Mouse (Mus musculus): ENCODE measurements at regions not wholly inside any gene's neighbourhood (a gene's known extent, or its start where the extent isn't known, plus 50 kb on each side); places are given as distances from the start of the nearest gene placed in this dataset.

- TF ChIP-seq CTCF (IDR thresholded peaks at IDR 0.05; ENCODE audit: low read depth, low read length) (no peak), POLR2AphosphoS5 (IDR thresholded peaks at IDR 0.05; ENCODE audit: insufficient replicate concordance, low read depth, low read length) (no peak), GATA1 (IDR thresholded peaks at IDR 0.05; ENCODE audit: borderline replicate concordance, low read length) (no peak), TAL1 (conservative IDR thresholded peaks at IDR 0.05; ENCODE audit: low read depth, low read length) (no peak)
Measured at GRCm38 (mm10) chr3:41412698-41413097, 142.8 kb upstream of the Jade1 start.
